ENCODE assay signal across 8 mouse cellular contexts in genomic region chr8:120491166-120491793, GRCm38 (mm10).
A peak's percentile ranks its signal among the peaks of the same experiment; 100 is the strongest.
DNase-seq lines count a peak whose midpoint lies in the region; ATAC-seq lines count a peak whose summit lies in the region.

No protein-coding gene starts in this region.

- no peaks in the 10 kb centered on the region for H3K9me3 ChIP-seq in heart, embryonic 16.5 days (replicated peaks; ENCODE audit: control insufficient read depth, low read length)
- no peaks in the 10 kb centered on the region for H3K9me3 ChIP-seq in embryonic facial prominence, embryonic 13.5 days

- no peaks in the 10 kb centered on the region for H3K27me3 ChIP-seq in heart, embryonic 16.5 days (ENCODE audit: control insufficient read depth, insufficient read depth, low read length)
- H3K27me3 ChIP-seq in embryonic facial prominence, embryonic 13.5 days = peaks cover 26% of the 10 kb centered on the region

- DNase-seq in heart, postnatal 36 days = no peak
- peak; percentile 86 for DNase-seq in kidney, adult 9 months
- peak; percentile 72 to 84 for DNase-seq in natural killer cell, adult 2 months (ENCODE audit: low spot score in 2 of 2)
- DNase-seq in ovary, postnatal 36 days (ENCODE audit: low spot score) = no peak
- DNase-seq in lung, postnatal 25 days (ENCODE audit: low spot score) = no peak

- no peaks in the 10 kb centered on the region for H3K36me3 ChIP-seq in heart, embryonic 16.5 days (ENCODE audit: control insufficient read depth, insufficient read depth)
- H3K36me3 ChIP-seq in embryonic facial prominence, embryonic 13.5 days = no peaks in the 10 kb centered on the region

- intact Hi-C loops in heart, postnatal 36 days (cut with DNase I) = no loop called here

- peaks cover 65% of the 10 kb centered on the region for H3K4me1 ChIP-seq in heart, embryonic 16.5 days (ENCODE audit: control insufficient read depth, insufficient read depth, low read length)
- H3K4me1 ChIP-seq in embryonic facial prominence, embryonic 13.5 days = peaks cover 87% of the 10 kb centered on the region

- peak overlapping the region; percentile 92 for H3K9ac ChIP-seq in heart, embryonic 16.5 days (ENCODE audit: low read length)
- no peak overlapping the region for H3K9ac ChIP-seq in embryonic facial prominence, embryonic 13.5 days

- WGBS in heart, embryonic 16.5 days = 60% methylated on average over 5 of the region's 5 CpGs
- 74% methylated on average over 5 of the region's 5 CpGs for WGBS in embryonic facial prominence, embryonic 13.5 days

- H3K4me3 ChIP-seq in heart, embryonic 16.5 days (ENCODE audit: low read length) = peak overlapping the region; percentile 84
- H3K4me3 ChIP-seq in embryonic facial prominence, embryonic 13.5 days = peak overlapping the region; percentile 69; the same call in 1 of the 2 replicates

- peak overlapping the region; percentile 97; the same call in 1 of the 2 replicates for H3K27ac ChIP-seq in heart, embryonic 16.5 days (ENCODE audit: low read length)
- H3K27ac ChIP-seq in embryonic facial prominence, embryonic 13.5 days = no peak overlapping the region

- peak overlapping the region; percentile 94 for H3K4me2 ChIP-seq in heart, embryonic 16.5 days (ENCODE audit: low read depth, low read length)
- H3K4me2 ChIP-seq in embryonic facial prominence, embryonic 13.5 days = peak overlapping the region; percentile 91

- no peak for ATAC-seq in heart, embryonic 16.5 days (replicated peaks; ENCODE audit: extremely low read depth, insufficient read depth, low FRiP score)
- ATAC-seq in embryonic facial prominence, embryonic 13.5 days (ENCODE audit: insufficient number of reproducible peaks, insufficient read depth, low FRiP score, low TSS enrichment, low read depth) = no peak
- ATAC-seq in inflammation-experienced regulatory T-cells, adult 6 months = no peak

Comparison
In these comparisons a context has a peak if more than half of its experiments do, and no peak if none do; other contexts are left out.
1. DNase-seq: peak in kidney, adult 9 months (single experiment) and natural killer cell, adult 2 months (2 of 2); none in heart, postnatal 36 days (0 of 2), ovary, postnatal 36 days (single experiment) and lung, postnatal 25 days (single experiment).